Mouse (Mus musculus): ENCODE results near the gene Tnrc18. TPM values are rescaled to one million over a fixed set of nuclear protein-coding genes. Genes with fewer than 3 reads are reported as not detected.

The Tnrc18 gene
- polyA plus RNA-seq, 1 experiment = 13.9 TPM

- no peak overlapping the region for H3K9ac ChIP-seq (ENCODE audit: low read depth, poor library complexity, severe bottlenecking)
- TF ChIP-seq POLR2A (IDR thresholded peaks at IDR 0.05; ENCODE audit: insufficient read depth, low read length) = no peak
- no peak for TF ChIP-seq CTCF (IDR thresholded peaks at IDR 0.05; ENCODE audit: low read depth, low read length)
- no peaks in the 10 kb centered on the region for H3K9me3 ChIP-seq (replicated peaks; ENCODE audit: control insufficient read depth, insufficient read depth, low read length, poor library complexity, severe bottlenecking)
- no peaks in the 10 kb centered on the region for H3K27me3 ChIP-seq (ENCODE audit: control insufficient read depth, insufficient read depth, low read length, poor library complexity, severe bottlenecking)
- H3K4me1 ChIP-seq (ENCODE audit: control insufficient read depth, insufficient read depth, low read length) = peaks cover 22% of the 10 kb centered on the region
- H3K4me3 ChIP-seq (ENCODE audit: low read depth, low read length) = no peak overlapping the region
- H3K27ac ChIP-seq (ENCODE audit: insufficient read depth, low read length) = no peak overlapping the region
- no peaks in the 10 kb centered on the region for H3K36me3 ChIP-seq (ENCODE audit: control insufficient read depth, insufficient read depth, low read length, poor library complexity, severe bottlenecking)
Observed at GRCm38 (mm10) chr5:142798190-142798589, 19.3 kb downstream of the Tnrc18 start.

- Histone ChIP-seq H3K9ac (ENCODE audit: low read depth, poor library complexity, severe bottlenecking) (no peak overlapping the region), H3K4me1 (ENCODE audit: control insufficient read depth, insufficient read depth, low read length) (peaks cover 22% of the 10 kb centered on the region), H3K9me3 (replicated peaks; ENCODE audit: control insufficient read depth, insufficient read depth, low read length, poor library complexity, severe bottlenecking) (no peaks in the 10 kb centered on the region), H3K27me3 (ENCODE audit: control insufficient read depth, insufficient read depth, low read length, poor library complexity, severe bottlenecking) (no peaks in the 10 kb centered on the region), H3K4me3 (ENCODE audit: low read depth, low read length) (no peak overlapping the region), H3K27ac (ENCODE audit: insufficient read depth, low read length) (no peak overlapping the region), H3K36me3 (ENCODE audit: control insufficient read depth, insufficient read depth, low read length, poor library complexity, severe bottlenecking) (no peaks in the 10 kb centered on the region)
- TF ChIP-seq POLR2A (IDR thresholded peaks at IDR 0.05; ENCODE audit: insufficient read depth, low read length) = no peak
Observed at GRCm38 (mm10) chr5:142797620-142798019, 19.8 kb downstream of the Tnrc18 start.

GRCm38 (mm10) chr5:142796921-142797320 is 20.5 kb downstream of the Tnrc18 start:
- Histone ChIP-seq H3K4me1 (ENCODE audit: control insufficient read depth, insufficient read depth, low read length) (peaks cover 19% of the 10 kb centered on the region), H3K9me3 (replicated peaks; ENCODE audit: control insufficient read depth, insufficient read depth, low read length, poor library complexity, severe bottlenecking) (no peaks in the 10 kb centered on the region), H3K36me3 (ENCODE audit: control insufficient read depth, insufficient read depth, low read length, poor library complexity, severe bottlenecking) (no peaks in the 10 kb centered on the region), H3K9ac (ENCODE audit: low read depth, poor library complexity, severe bottlenecking) (no peak overlapping the region), H3K27me3 (ENCODE audit: control insufficient read depth, insufficient read depth, low read length, poor library complexity, severe bottlenecking) (no peaks in the 10 kb centered on the region), H3K4me3 (ENCODE audit: low read depth, low read length) (no peak overlapping the region), H3K27ac (ENCODE audit: insufficient read depth, low read length) (no peak overlapping the region)
- TF ChIP-seq CTCF (IDR thresholded peaks at IDR 0.05; ENCODE audit: low read depth, low read length) (no peak), EP300 (IDR thresholded peaks at IDR 0.05; ENCODE audit: insufficient read depth, low read depth, low read length) (no peak), POLR2A (IDR thresholded peaks at IDR 0.05; ENCODE audit: insufficient read depth, low read length) (no peak)

- no peaks in the 10 kb centered on the region for H3K9me3 ChIP-seq (replicated peaks; ENCODE audit: control insufficient read depth, insufficient read depth, low read length, poor library complexity, severe bottlenecking)
- no peaks in the 10 kb centered on the region for H3K27me3 ChIP-seq (ENCODE audit: control insufficient read depth, insufficient read depth, low read length, poor library complexity, severe bottlenecking)
- H3K36me3 ChIP-seq (ENCODE audit: control insufficient read depth, insufficient read depth, low read length, poor library complexity, severe bottlenecking) = no peaks in the 10 kb centered on the region
- H3K4me1 ChIP-seq (ENCODE audit: control insufficient read depth, insufficient read depth, low read length) = peaks cover 13% of the 10 kb centered on the region
- TF ChIP-seq CTCF (IDR thresholded peaks at IDR 0.05; ENCODE audit: low read depth, low read length) = no peak
- no peak for TF ChIP-seq EP300 (IDR thresholded peaks at IDR 0.05; ENCODE audit: insufficient read depth, low read depth, low read length)
- no peak for TF ChIP-seq POLR2A (IDR thresholded peaks at IDR 0.05; ENCODE audit: insufficient read depth, low read length)
- no peak overlapping the region for H3K27ac ChIP-seq (ENCODE audit: insufficient read depth, low read length)
- no peak overlapping the region for H3K4me3 ChIP-seq (ENCODE audit: low read depth, low read length)
- H3K9ac ChIP-seq (ENCODE audit: low read depth, poor library complexity, severe bottlenecking) = no peak overlapping the region
Observed at GRCm38 (mm10) chr5:142794582-142794981, 22.9 kb downstream of the Tnrc18 start.

GRCm38 (mm10) chr5:142794161-142794560 is 23.3 kb downstream of the Tnrc18 start:
- Histone ChIP-seq H3K27ac (ENCODE audit: insufficient read depth, low read length) (no peak overlapping the region), H3K36me3 (ENCODE audit: control insufficient read depth, insufficient read depth, low read length, poor library complexity, severe bottlenecking) (no peaks in the 10 kb centered on the region)
- no peak for TF ChIP-seq CTCF (IDR thresholded peaks at IDR 0.05; ENCODE audit: low read depth, low read length)
- no peak for TF ChIP-seq POLR2A (IDR thresholded peaks at IDR 0.05; ENCODE audit: insufficient read depth, low read length)
- TF ChIP-seq EP300 (IDR thresholded peaks at IDR 0.05; ENCODE audit: insufficient read depth, low read depth, low read length) = no peak

GRCm38 (mm10) chr5:142792594-142792993 is 24.9 kb downstream of the Tnrc18 start:
- no peak for TF ChIP-seq EP300 (IDR thresholded peaks at IDR 0.05; ENCODE audit: insufficient read depth, low read depth, low read length)
- Histone ChIP-seq H3K36me3 (ENCODE audit: control insufficient read depth, insufficient read depth, low read length, poor library complexity, severe bottlenecking) (no peaks in the 10 kb centered on the region), H3K27ac (ENCODE audit: insufficient read depth, low read length) (no peak overlapping the region), H3K4me3 (ENCODE audit: low read depth, low read length) (no peak overlapping the region), H3K4me1 (ENCODE audit: control insufficient read depth, insufficient read depth, low read length) (peaks cover under 1% of the 10 kb centered on the region), H3K9me3 (replicated peaks; ENCODE audit: control insufficient read depth, insufficient read depth, low read length, poor library complexity, severe bottlenecking) (no peaks in the 10 kb centered on the region), H3K9ac (ENCODE audit: low read depth, poor library complexity, severe bottlenecking) (no peak overlapping the region), H3K27me3 (ENCODE audit: control insufficient read depth, insufficient read depth, low read length, poor library complexity, severe bottlenecking) (no peaks in the 10 kb centered on the region)

More at GRCm38 (mm10) chr5:142794161-142794560, 23.3 kb downstream of the Tnrc18 start:
- Histone ChIP-seq H3K4me3 (ENCODE audit: low read depth, low read length) (no peak overlapping the region), H3K9ac (ENCODE audit: low read depth, poor library complexity, severe bottlenecking) (no peak overlapping the region), H3K4me1 (ENCODE audit: control insufficient read depth, insufficient read depth, low read length) (peaks cover 11% of the 10 kb centered on the region), H3K27me3 (ENCODE audit: control insufficient read depth, insufficient read depth, low read length, poor library complexity, severe bottlenecking) (no peaks in the 10 kb centered on the region), H3K9me3 (replicated peaks; ENCODE audit: control insufficient read depth, insufficient read depth, low read length, poor library complexity, severe bottlenecking) (no peaks in the 10 kb centered on the region)
